ENCODE assay signal across 25 mouse cellular contexts in genomic region chr5:22928746-22929145, GRCm38 (mm10).
DNase-seq lines count a peak whose midpoint lies in the region; ATAC-seq and TF ChIP-seq lines count a peak whose summit lies in the region.
"Had no signal": no experiment of that assay in that cellular context is flagged by ENCODE, and none has a peak within 500 bp of the region (broad histone marks: within the 10 kb centered on the region; RNA-seq: fewer than 3 reads in every experiment).

No protein-coding gene starts in this region.

- peak; percentile 20 for DNase-seq in forebrain, embryonic 14.5 days (ENCODE audit: low spot score)
- DNase-seq in forebrain, postnatal 0 days = no peak
- peak; percentile 7 for DNase-seq in kidney, postnatal 0 days (ENCODE audit: low spot score)
- DNase-seq in midbrain, postnatal 0 days (ENCODE audit: low spot score) = peak; percentile 35
- no peak for DNase-seq in urinary bladder, postnatal 14 days (ENCODE audit: low spot score)
- DNase-seq: adrenal gland, postnatal 14 days; cerebellum, adult 9-10 months; gastrocnemius, postnatal 25 days; heart, adult 2 months; heart, postnatal 4 days; liver, embryonic 13.5 days; lung, adult 2 months; lung, postnatal 14 days; midbrain, embryonic 14.5 days; right cerebral cortex, postnatal 14 days had no signal

- no peak overlapping the region for H3K27ac ChIP-seq in forebrain, embryonic 14.5 days (ENCODE audit: low read depth, low read length)
- no peak overlapping the region for H3K27ac ChIP-seq in forebrain, postnatal 0 days (ENCODE audit: low read depth, low read length)
- no peak overlapping the region for H3K27ac ChIP-seq in kidney, postnatal 0 days
- no peak overlapping the region for H3K27ac ChIP-seq in kidney, embryonic 16.5 days (ENCODE audit: low read length)
- no peak overlapping the region for H3K27ac ChIP-seq in midbrain, postnatal 0 days (ENCODE audit: low read depth, low read length)
- no peak overlapping the region for H3K27ac ChIP-seq in midbrain, embryonic 13.5 days
- H3K27ac ChIP-seq: forebrain, embryonic 15.5 days; heart, adult 2 months; heart, embryonic 15.5 days; hindbrain, embryonic 15.5 days; intestine, embryonic 15.5 days; kidney, embryonic 15.5 days; liver, embryonic 13.5 days; neural tube, embryonic 12.5 days; stomach, postnatal 0 days had no signal

- H3K4me2 ChIP-seq in forebrain, embryonic 14.5 days (ENCODE audit: low read length) = no peak overlapping the region
- H3K4me2 ChIP-seq in forebrain, postnatal 0 days (ENCODE audit: low read depth) = no peak overlapping the region
- H3K4me2 ChIP-seq in kidney, postnatal 0 days (ENCODE audit: low read length) = no peak overlapping the region
- no peak overlapping the region for H3K4me2 ChIP-seq in kidney, embryonic 16.5 days (replicated peaks; ENCODE audit: low read depth, low read length)
- H3K4me2 ChIP-seq in midbrain, postnatal 0 days (ENCODE audit: low read depth, low read length, poor library complexity, severe bottlenecking) = no peak overlapping the region
- H3K4me2 ChIP-seq in midbrain, embryonic 13.5 days (replicated peaks) = no peak overlapping the region
- H3K4me2 ChIP-seq: forebrain, embryonic 15.5 days; heart, embryonic 15.5 days; hindbrain, embryonic 15.5 days; intestine, embryonic 15.5 days; kidney, embryonic 15.5 days; liver, embryonic 13.5 days; neural tube, embryonic 12.5 days had no signal

- no peak for ATAC-seq in forebrain, embryonic 14.5 days
- no peak for ATAC-seq in forebrain, postnatal 0 days
- ATAC-seq in kidney, postnatal 0 days (replicated peaks; ENCODE audit: low FRiP score, low read depth) = no peak
- no peak for ATAC-seq in kidney, embryonic 16.5 days (ENCODE audit: low FRiP score, low TSS enrichment)
- no peak for ATAC-seq in midbrain, postnatal 0 days (ENCODE audit: low FRiP score)
- ATAC-seq in midbrain, embryonic 13.5 days = no peak
- ATAC-seq: CD4-positive, CD25-positive, alpha-beta regulatory T cell, adult 4 months; forebrain, embryonic 15.5 days; intestine, embryonic 15.5 days had no signal

- no peaks in the 10 kb centered on the region for H3K36me3 ChIP-seq in forebrain, embryonic 14.5 days (ENCODE audit: control insufficient read depth, insufficient read depth, low read length)
- H3K36me3 ChIP-seq in forebrain, postnatal 0 days (ENCODE audit: insufficient read depth) = no peaks in the 10 kb centered on the region
- no peaks in the 10 kb centered on the region for H3K36me3 ChIP-seq in kidney, postnatal 0 days (ENCODE audit: insufficient read depth, low read length)
- H3K36me3 ChIP-seq in kidney, embryonic 16.5 days (ENCODE audit: insufficient read depth, low read length) = no peaks in the 10 kb centered on the region
- no peaks in the 10 kb centered on the region for H3K36me3 ChIP-seq in midbrain, postnatal 0 days (ENCODE audit: insufficient read depth, low read length)
- no peaks in the 10 kb centered on the region for H3K36me3 ChIP-seq in midbrain, embryonic 13.5 days
- H3K36me3 ChIP-seq: forebrain, embryonic 15.5 days; heart, embryonic 15.5 days; hindbrain, embryonic 15.5 days; intestine, embryonic 15.5 days; kidney, embryonic 15.5 days; liver, embryonic 13.5 days; neural tube, embryonic 12.5 days had no signal

- H3K4me1 ChIP-seq in forebrain, embryonic 14.5 days (ENCODE audit: control insufficient read depth, insufficient read depth, low read length) = no peaks in the 10 kb centered on the region
- no peaks in the 10 kb centered on the region for H3K4me1 ChIP-seq in forebrain, postnatal 0 days (ENCODE audit: insufficient read depth)
- no peaks in the 10 kb centered on the region for H3K4me1 ChIP-seq in kidney, postnatal 0 days (replicated peaks; ENCODE audit: insufficient read depth, low read length)
- no peaks in the 10 kb centered on the region for H3K4me1 ChIP-seq in kidney, embryonic 16.5 days (ENCODE audit: insufficient read depth, low read length)
- H3K4me1 ChIP-seq in midbrain, postnatal 0 days (ENCODE audit: insufficient read depth, low read length) = no peaks in the 10 kb centered on the region
- H3K4me1 ChIP-seq in midbrain, embryonic 13.5 days (replicated peaks) = no peaks in the 10 kb centered on the region
- H3K4me1 ChIP-seq: forebrain, embryonic 15.5 days; heart, embryonic 15.5 days; hindbrain, embryonic 15.5 days; intestine, embryonic 15.5 days; kidney, embryonic 15.5 days; liver, embryonic 13.5 days; neural tube, embryonic 12.5 days had no signal

- no peak overlapping the region for H3K4me3 ChIP-seq in forebrain, embryonic 14.5 days (ENCODE audit: low read depth, low read length)
- no peak overlapping the region for H3K4me3 ChIP-seq in forebrain, postnatal 0 days (ENCODE audit: low read depth, low read length)
- no peak overlapping the region for H3K4me3 ChIP-seq in kidney, postnatal 0 days (replicated peaks; ENCODE audit: low read depth, low read length)
- H3K4me3 ChIP-seq in kidney, embryonic 16.5 days (ENCODE audit: low read length) = no peak overlapping the region
- no peak overlapping the region for H3K4me3 ChIP-seq in midbrain, postnatal 0 days (ENCODE audit: low read depth, low read length)
- no peak overlapping the region for H3K4me3 ChIP-seq in midbrain, embryonic 13.5 days (replicated peaks)
- H3K4me3 ChIP-seq: forebrain, embryonic 15.5 days; heart, adult 2 months; heart, embryonic 15.5 days; hindbrain, embryonic 15.5 days; intestine, embryonic 15.5 days; kidney, embryonic 15.5 days; liver, embryonic 13.5 days; neural tube, embryonic 12.5 days had no signal

- 39% methylated on average over 2 of the region's 2 CpGs for WGBS in forebrain, embryonic 14.5 days
- WGBS in forebrain, postnatal 0 days = 29% methylated on average over 2 of the region's 2 CpGs
- 44% methylated on average over 2 of the region's 2 CpGs for WGBS in kidney, postnatal 0 days
- 42% methylated on average over 2 of the region's 2 CpGs for whole genome bisulfite sequencing in kidney, embryonic 16.5 days
- 59% methylated on average over 2 of the region's 2 CpGs for WGBS in midbrain, postnatal 0 days
- 75% methylated on average over 2 of the region's 2 CpGs for WGBS in midbrain, embryonic 13.5 days

- H3K27me3 ChIP-seq in forebrain, embryonic 14.5 days (replicated peaks; ENCODE audit: control insufficient read depth, insufficient read depth, low read length) = no peaks in the 10 kb centered on the region
- no peaks in the 10 kb centered on the region for H3K27me3 ChIP-seq in forebrain, postnatal 0 days (ENCODE audit: insufficient read depth, low read length)
- no peaks in the 10 kb centered on the region for H3K27me3 ChIP-seq in kidney, postnatal 0 days (ENCODE audit: insufficient read depth, low read length)
- H3K27me3 ChIP-seq in kidney, embryonic 16.5 days (ENCODE audit: insufficient read depth, low read length) = no peaks in the 10 kb centered on the region
- H3K27me3 ChIP-seq in midbrain, postnatal 0 days (ENCODE audit: insufficient read depth, low read length) = no peaks in the 10 kb centered on the region
- no peaks in the 10 kb centered on the region for H3K27me3 ChIP-seq in midbrain, embryonic 13.5 days
- H3K27me3 ChIP-seq: forebrain, embryonic 15.5 days; heart, embryonic 15.5 days; hindbrain, embryonic 15.5 days; intestine, embryonic 15.5 days; kidney, embryonic 15.5 days; liver, embryonic 13.5 days; neural tube, embryonic 12.5 days had no signal

- no peak for TF ChIP-seq CTCF in forebrain, postnatal 0 days (IDR thresholded peaks at IDR 0.05; ENCODE audit: low read depth)
- TF ChIP-seq CTCF in kidney, postnatal 0 days (IDR thresholded peaks at IDR 0.05; ENCODE audit: low read depth) = no peak
- no peak for TF ChIP-seq CTCF in midbrain, postnatal 0 days (IDR thresholded peaks at IDR 0.05)

- no peak overlapping the region for H3K9ac ChIP-seq in forebrain, embryonic 14.5 days (ENCODE audit: low read length)
- no peak overlapping the region for H3K9ac ChIP-seq in forebrain, postnatal 0 days
- H3K9ac ChIP-seq in kidney, postnatal 0 days (ENCODE audit: low read depth, low read length) = no peak overlapping the region
- H3K9ac ChIP-seq in kidney, embryonic 16.5 days (replicated peaks; ENCODE audit: low read length) = no peak overlapping the region
- H3K9ac ChIP-seq in midbrain, postnatal 0 days (replicated peaks; ENCODE audit: low read length, poor library complexity, severe bottlenecking) = no peak overlapping the region
- no peak overlapping the region for H3K9ac ChIP-seq in midbrain, embryonic 13.5 days (replicated peaks)
- H3K9ac ChIP-seq: forebrain, embryonic 15.5 days; heart, embryonic 15.5 days; hindbrain, embryonic 15.5 days; intestine, embryonic 15.5 days; kidney, embryonic 15.5 days; liver, embryonic 13.5 days; neural tube, embryonic 12.5 days had no signal

- H3K9me3 ChIP-seq in forebrain, embryonic 14.5 days (replicated peaks; ENCODE audit: control insufficient read depth, low read length) = no peaks in the 10 kb centered on the region
- H3K9me3 ChIP-seq in forebrain, postnatal 0 days (ENCODE audit: low read length) = no peaks in the 10 kb centered on the region
- H3K9me3 ChIP-seq in kidney, postnatal 0 days (replicated peaks; ENCODE audit: low read length) = no peaks in the 10 kb centered on the region
- no peaks in the 10 kb centered on the region for H3K9me3 ChIP-seq in kidney, embryonic 16.5 days (ENCODE audit: low read length)
- H3K9me3 ChIP-seq in midbrain, postnatal 0 days (ENCODE audit: low read length) = no peaks in the 10 kb centered on the region
- H3K9me3 ChIP-seq in midbrain, embryonic 13.5 days = no peaks in the 10 kb centered on the region
- H3K9me3 ChIP-seq: forebrain, embryonic 15.5 days; heart, embryonic 15.5 days; hindbrain, embryonic 15.5 days; intestine, embryonic 15.5 days; kidney, embryonic 15.5 days; liver, embryonic 13.5 days; neural tube, embryonic 12.5 days had no signal

Comparison
In these comparisons a context has a peak if more than half of its experiments do, and no peak if none do; other contexts are left out.
1. DNase-seq: peak in forebrain, embryonic 14.5 days (single experiment), kidney, postnatal 0 days (single experiment) and midbrain, postnatal 0 days (single experiment); none in forebrain, postnatal 0 days (single experiment) and urinary bladder, postnatal 14 days (single experiment).